Mouse (Mus musculus): ENCODE measurements around the gene Cyct. TPM values are rescaled to one million over a fixed set of nuclear protein-coding genes. Genes with fewer than 3 reads are reported as not detected.
A peak's percentile ranks its signal among the peaks of the same experiment; 100 is the strongest.

Cyct gene
- total and polyA plus RNA-seq, 3 experiments, result 0.33 TPM; not detected in 2

- Histone ChIP-seq H3K9me3 (replicated peaks; ENCODE audit: insufficient read depth, low read length) (no peaks in the 10 kb centered on the region), H3K79me2 (ENCODE audit: control insufficient read depth, insufficient read depth, low read length, poor library complexity) (no peaks in the 10 kb centered on the region), H3K4me3 (ENCODE audit: control insufficient read depth in 1 of 2, insufficient read depth in 1 of 2, low read depth in 2 of 2, low read length in 2 of 2) (no peak within 1 kb of the TSS), H3K4me1 (ENCODE audit: control insufficient read depth in 1 of 2, insufficient read depth in 2 of 2, low read length in 2 of 2) (no peaks in the 10 kb centered on the region), H3K27ac (ENCODE audit: control insufficient read depth, low read depth, low read length) (no peak within 1 kb of the TSS), H3K36me3 (ENCODE audit: control insufficient read depth in 1 of 2, insufficient read depth in 2 of 2, low read length in 2 of 2) (no peaks in the 10 kb centered on the region), H3K9ac (ENCODE audit: control insufficient read depth, low read depth, low read length, poor library complexity, severe bottlenecking) (no peak within 1 kb of the TSS), H3K27me3 (ENCODE audit: control insufficient read depth in 1 of 2, insufficient read depth in 2 of 2, low read length in 2 of 2) (no peaks in the 10 kb centered on the region)
- no peak for DNase-seq (ENCODE audit: low read depth, low spot score)
- TF ChIP-seq UBTF (IDR thresholded peaks at IDR 0.05; ENCODE audit: borderline replicate concordance, insufficient read depth, low read depth, low read length) (no peak), MYB (IDR thresholded peaks at IDR 0.05; ENCODE audit: low read depth, low read length) (no peak), ZNF384 (IDR thresholded peaks at IDR 0.05; ENCODE audit: low read depth, low read length) (no peak), MEF2A (IDR thresholded peaks at IDR 0.05; ENCODE audit: extremely low read depth, insufficient replicate concordance, low read depth, low read length, poor library complexity, severe bottlenecking) (no peak), KAT2A (conservative IDR thresholded peaks at IDR 0.05; ENCODE audit: low read depth, low read length) (no peak), HCFC1 (IDR thresholded peaks at IDR 0.05; ENCODE audit: low read depth, low read length) (no peak), NELFE (IDR thresholded peaks at IDR 0.05; ENCODE audit: low read depth, low read length) (no peak), JUND (IDR thresholded peaks at IDR 0.05; ENCODE audit: low read depth, low read length) (no peak)
These were observed 21.8 kb downstream of the Cyct start, which contains the start of gene Pde11a for GRCm38 (mm10) chr2:76338215-76339156. Pde11a (minus strand) TSS chr2:76338774.

GRCm38 (mm10) chr2:76334596-76334995 is 25.7 kb downstream of the Cyct start:
- no peak overlapping the region for H3K4me3 ChIP-seq (ENCODE audit: control insufficient read depth in 1 of 2, insufficient read depth in 1 of 2, low read depth in 2 of 2, low read length in 2 of 2)
- TF ChIP-seq CTCF (IDR thresholded peaks at IDR 0.05 in 2 of 3, conservative IDR thresholded peaks at IDR 0.05 in 1 of 3; ENCODE audit: control insufficient read depth in 1 of 3, insufficient read depth in 1 of 3, low read depth in 2 of 3, low read length in 3 of 3, poor library complexity in 1 of 3, severe bottlenecking in 1 of 3) (peak in 2 of 3 experiments; percentile 6 to 8; a peak in 1 of 6 replicates), MEF2A (IDR thresholded peaks at IDR 0.05; ENCODE audit: extremely low read depth, insufficient replicate concordance, low read depth, low read length, poor library complexity, severe bottlenecking) (no peak)
- no peak for DNase-seq (ENCODE audit: low read depth, low spot score)
- H3K36me3 ChIP-seq (ENCODE audit: control insufficient read depth in 1 of 2, insufficient read depth in 2 of 2, low read length in 2 of 2), result no peaks in the 10 kb centered on the region
- H3K9me3 ChIP-seq (replicated peaks; ENCODE audit: insufficient read depth, low read length), result no peaks in the 10 kb centered on the region
- H3K27me3 ChIP-seq (ENCODE audit: control insufficient read depth in 1 of 2, insufficient read depth in 2 of 2, low read length in 2 of 2), result no peaks in the 10 kb centered on the region; a peak in 1 of 4 replicates
- H3K27ac ChIP-seq (ENCODE audit: control insufficient read depth, low read depth, low read length), result no peak overlapping the region
- no peak overlapping the region for H3K9ac ChIP-seq (ENCODE audit: control insufficient read depth, low read depth, low read length, poor library complexity, severe bottlenecking)
- H3K79me2 ChIP-seq (ENCODE audit: control insufficient read depth, insufficient read depth, low read length, poor library complexity), result no peaks in the 10 kb centered on the region
- no peaks in the 10 kb centered on the region for H3K4me1 ChIP-seq (ENCODE audit: control insufficient read depth in 1 of 2, insufficient read depth in 2 of 2, low read length in 2 of 2)

- H3K27ac ChIP-seq (ENCODE audit: control insufficient read depth, low read depth, low read length), result no peak overlapping the region
- H3K79me2 ChIP-seq (ENCODE audit: control insufficient read depth, insufficient read depth, low read length, poor library complexity), result no peaks in the 10 kb centered on the region
- no peaks in the 10 kb centered on the region; a peak in 1 of 4 replicates for H3K27me3 ChIP-seq (ENCODE audit: control insufficient read depth in 1 of 2, insufficient read depth in 2 of 2, low read length in 2 of 2)
- no peaks in the 10 kb centered on the region for H3K9me3 ChIP-seq (replicated peaks; ENCODE audit: insufficient read depth, low read length)
- DNase-seq (ENCODE audit: low read depth, low spot score), result no peak
- no peaks in the 10 kb centered on the region for H3K36me3 ChIP-seq (ENCODE audit: control insufficient read depth in 1 of 2, insufficient read depth in 2 of 2, low read length in 2 of 2)
- no peak overlapping the region for H3K9ac ChIP-seq (ENCODE audit: control insufficient read depth, low read depth, low read length, poor library complexity, severe bottlenecking)
- TF ChIP-seq MAFK (IDR thresholded peaks at IDR 0.05; ENCODE audit: borderline replicate concordance, low read depth, low read length), result no peak
- TF ChIP-seq POLR2AphosphoS5 (IDR thresholded peaks at IDR 0.05; ENCODE audit: borderline replicate concordance, low read depth, low read length), result no peak
- no peak for TF ChIP-seq MXI1 (IDR thresholded peaks at IDR 0.05; ENCODE audit: low read depth, low read length)
- no peak for TF ChIP-seq E2F4 (IDR thresholded peaks at IDR 0.05; ENCODE audit: borderline replicate concordance, low read depth, low read length)
- TF ChIP-seq USF1 (IDR thresholded peaks at IDR 0.05; ENCODE audit: low read depth, low read length), result no peak
- no peak for TF ChIP-seq RCOR1 (IDR thresholded peaks at IDR 0.05; ENCODE audit: low read depth, low read length)
- TF ChIP-seq HCFC1 (IDR thresholded peaks at IDR 0.05; ENCODE audit: low read depth, low read length), result no peak
- no peak for TF ChIP-seq MYC (IDR thresholded peaks at IDR 0.05; ENCODE audit: low read depth, low read length)
- no peak for TF ChIP-seq ZC3H11A (IDR thresholded peaks at IDR 0.05; ENCODE audit: low read depth, low read length)
- no peaks in the 10 kb centered on the region for H3K4me1 ChIP-seq (ENCODE audit: control insufficient read depth in 1 of 2, insufficient read depth in 2 of 2, low read length in 2 of 2)
- H3K4me3 ChIP-seq (ENCODE audit: control insufficient read depth in 1 of 2, insufficient read depth in 1 of 2, low read depth in 2 of 2, low read length in 2 of 2), result no peak overlapping the region
These were observed 28.0 kb downstream of the Cyct start for GRCm38 (mm10) chr2:76332161-76332805.
